Mouse (Mus musculus): ENCODE results near the gene Gprin1.

The Gprin1 gene

GRCm38 (mm10) chr13:54726131-54726530 is 23.5 kb downstream of the Gprin1 start:
- DNase-seq (ENCODE audit: low spot score in 2 of 2), result no peak

GRCm38 (mm10) chr13:54723143-54723542 is 26.5 kb downstream of the Gprin1 start:
- no peak for DNase-seq (ENCODE audit: low spot score in 2 of 2)

GRCm38 (mm10) chr13:54716916-54717315 is 32.8 kb downstream of the Gprin1 start:
- peak; percentile 71 to 76 for DNase-seq (ENCODE audit: low spot score in 2 of 2)

DNA sequence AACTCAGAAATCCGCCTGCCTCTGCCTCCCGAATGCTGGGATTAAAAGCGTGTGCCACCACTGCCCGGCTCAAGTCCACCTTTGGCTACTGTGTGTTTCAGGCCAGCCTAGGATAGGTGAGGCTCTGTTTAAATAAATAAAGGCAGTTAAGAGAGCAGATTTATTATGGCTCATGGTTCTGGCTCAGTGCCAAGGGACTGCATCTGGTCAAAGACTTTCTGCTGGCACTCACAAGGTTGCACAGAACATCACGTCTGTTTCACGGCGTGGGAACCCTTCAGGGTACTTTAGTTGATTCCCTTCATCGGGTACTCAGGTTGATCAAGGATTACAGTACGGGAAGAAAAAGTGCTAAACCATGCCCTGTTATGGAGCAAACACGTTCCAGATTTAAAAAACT is 34.7 kb downstream of the Gprin1 start:
- no peak for DNase-seq (ENCODE audit: low spot score in 2 of 2)

DNA sequence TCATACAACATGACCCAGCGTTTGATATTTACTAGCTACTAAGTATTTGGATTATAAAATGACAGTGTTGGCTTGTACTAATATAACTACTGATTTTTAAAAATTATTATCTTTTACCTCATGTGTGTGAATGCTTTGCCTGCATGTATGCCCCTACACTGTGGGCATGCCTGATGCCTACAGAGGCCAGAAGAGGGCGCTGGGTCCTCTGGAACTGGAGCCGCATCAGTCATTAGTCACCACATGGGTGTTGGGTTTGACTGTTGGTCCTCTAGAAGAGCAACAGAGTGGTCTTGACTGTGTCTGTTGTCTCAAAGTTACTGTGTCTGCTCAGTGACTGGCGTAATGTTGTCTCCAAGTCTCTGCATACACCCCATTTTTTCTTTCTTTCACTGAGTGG is 35.3 kb downstream of the Gprin1 start:
- no peak for DNase-seq (ENCODE audit: low spot score in 2 of 2)

GRCm38 (mm10) chr13:54710866-54711265 is 38.8 kb downstream of the Gprin1 start:
- DNase-seq (ENCODE audit: low spot score in 2 of 2), result no peak

GRCm38 (mm10) chr13:54704890-54705289 is 44.8 kb downstream of the Gprin1 start:
- no peak for DNase-seq (ENCODE audit: low spot score in 2 of 2)

DNA sequence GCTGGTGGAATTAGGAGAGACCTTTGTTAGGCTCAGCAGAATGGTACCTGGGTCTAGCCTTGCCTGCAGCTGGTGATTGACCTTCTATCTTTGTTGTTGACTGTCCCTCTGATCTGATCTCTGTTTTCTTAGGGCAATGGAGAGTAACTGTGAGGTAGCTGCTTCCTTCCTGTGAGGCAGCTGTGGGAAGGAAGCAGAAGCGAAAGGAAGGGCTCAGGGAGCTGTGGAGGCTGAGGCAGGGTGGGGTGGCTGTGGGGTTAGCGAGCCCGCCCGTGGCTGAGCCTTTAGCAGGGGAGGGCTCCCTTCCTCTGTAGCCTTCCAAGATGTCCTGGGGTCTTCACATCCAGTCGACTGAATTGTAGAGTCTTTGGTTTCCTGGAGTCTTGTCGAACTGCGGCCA is 47.2 kb downstream of the Gprin1 start:
- no peak for DNase-seq (ENCODE audit: low spot score in 2 of 2)

DNA sequence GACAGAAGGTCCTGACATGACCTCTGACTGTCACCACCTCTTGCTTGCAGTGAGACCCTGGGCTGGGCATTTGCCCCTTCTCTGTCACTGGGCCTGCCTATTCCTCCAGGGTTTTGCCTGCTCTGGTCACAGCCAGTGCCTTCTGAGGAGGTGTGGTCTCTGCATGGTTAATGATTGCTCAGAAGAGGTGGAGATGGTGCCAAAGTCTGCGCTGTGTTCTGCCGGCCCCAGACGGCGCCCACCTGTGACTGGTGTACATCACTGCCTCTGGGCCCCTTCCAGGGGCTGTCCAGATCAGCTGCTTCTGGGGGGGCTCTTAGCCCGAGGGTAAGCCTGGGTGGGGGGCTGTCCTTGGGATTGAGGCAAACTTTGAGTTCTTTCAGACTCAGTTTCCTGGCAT is 48.4 kb downstream of the Gprin1 start, which contains the start of gene Cdhr2:
Gene Cdhr2, plus strand, starts transcription at position 219 of the 400 bp plus-strand sequence.
- DNase-seq (ENCODE audit: low spot score in 2 of 2), result no peak

DNA sequence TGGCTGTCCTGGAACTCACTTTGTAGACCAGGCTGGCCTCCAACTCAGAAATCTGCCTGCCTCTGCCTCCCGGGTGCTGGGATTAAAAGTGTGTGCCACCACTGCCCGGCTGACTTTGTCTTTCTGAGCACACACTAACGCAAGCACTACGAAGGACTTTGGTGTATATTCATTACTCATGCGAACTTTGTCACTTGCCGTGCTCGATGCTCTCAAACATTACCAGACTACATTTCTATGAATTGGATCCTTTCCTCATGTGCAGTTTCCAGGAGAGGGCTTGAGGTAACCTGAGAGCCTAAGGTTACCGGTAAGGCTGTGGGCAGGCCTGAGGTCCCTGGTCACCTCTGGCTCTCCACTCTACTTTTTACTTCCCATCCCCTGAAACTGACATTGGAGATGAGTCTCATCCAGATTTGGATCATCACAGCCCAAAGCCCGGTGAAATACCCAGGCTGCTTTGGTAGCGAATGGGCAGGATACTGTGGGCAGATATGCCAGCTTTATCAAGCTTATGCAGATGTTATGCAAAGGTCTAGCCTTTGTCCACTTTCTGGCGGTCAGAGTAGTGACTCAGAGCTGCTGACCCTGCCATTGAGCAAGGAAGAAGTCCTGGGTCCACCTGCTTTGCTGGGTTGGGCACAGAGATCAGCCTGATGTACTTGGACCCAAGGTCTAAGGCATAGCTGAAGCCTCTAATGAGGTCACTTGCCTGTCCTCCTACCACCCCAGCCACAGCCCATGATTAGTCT is 54.0 kb downstream of the Gprin1 start:
- DNase-seq (ENCODE audit: low spot score in 2 of 2), result no peak

GRCm38 (mm10) chr13:54694348-54695060 is 55.2 kb downstream of the Gprin1 start:
- no peak for DNase-seq (ENCODE audit: low spot score in 2 of 2)

- peak; percentile 98 for DNase-seq (ENCODE audit: low spot score in 2 of 2)
Observed at GRCm38 (mm10) chr13:54693558-54694347, 55.9 kb downstream of the Gprin1 start, which contains the start of gene Rnf44. TSS of gene Rnf44 (minus strand) at chr13:54693907.

- no peak for DNase-seq (ENCODE audit: low spot score in 2 of 2)
Observed at GRCm38 (mm10) chr13:54692711-54693557, 56.7 kb downstream of the Gprin1 start.

- no peak for DNase-seq (ENCODE audit: low spot score in 2 of 2)
Observed at GRCm38 (mm10) chr13:54691737-54692136, 57.9 kb downstream of the Gprin1 start.

DNA sequence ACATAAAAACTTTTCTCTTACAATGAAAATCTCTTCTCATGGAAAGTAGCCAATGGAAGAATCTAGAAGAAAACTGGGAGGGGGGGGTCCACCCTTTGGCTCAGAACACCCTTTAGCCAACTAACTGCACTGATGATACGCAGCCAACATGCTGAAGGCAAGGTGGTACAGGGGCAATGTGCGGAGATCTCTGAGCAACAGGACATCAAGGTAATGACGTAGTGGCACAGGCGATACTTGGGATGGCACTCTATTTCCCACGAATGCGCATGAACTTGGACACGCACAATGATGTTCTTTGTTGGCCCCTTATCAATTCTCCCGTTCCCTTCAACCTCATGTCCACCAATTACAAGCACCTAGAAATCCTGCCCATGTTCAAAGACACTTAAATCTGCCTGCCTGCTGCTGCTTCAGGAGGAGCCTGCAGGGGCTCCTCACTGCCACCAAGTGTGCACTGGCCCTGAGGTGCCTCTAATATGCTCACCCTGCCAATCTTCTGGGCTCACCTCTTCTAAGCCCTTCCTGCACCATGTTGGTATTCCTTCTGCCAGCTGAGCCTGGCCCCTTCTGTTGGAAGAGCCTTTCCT is 59.4 kb downstream of the Gprin1 start:
- DNase-seq (ENCODE audit: low spot score in 2 of 2), result no peak

GRCm38 (mm10) chr13:54687575-54688424 is 61.9 kb downstream of the Gprin1 start:
- peak; percentile 96 to 99 for DNase-seq (ENCODE audit: low spot score in 2 of 2)

GRCm38 (mm10) chr13:54687096-54687495 is 62.6 kb downstream of the Gprin1 start:
- peak; percentile 65 to 78 for DNase-seq (ENCODE audit: low spot score in 2 of 2)
